Mouse (Mus musculus) megakaryocyte, embryonic 14.5 days (primary cell): ENCODE measurements at regions not wholly inside any gene's neighbourhood (a gene's known extent, or its start where the extent isn't known, plus 50 kb on each side); places are given as distances from the start of the nearest gene placed in this dataset.

Experiments used
- FLI1 ChIP-seq: IDR thresholded peaks from 2 replicates; pipeline ENCODE4 v1.6.1; 2012; ENCODE audit warnings: low read length, inconsistent platforms, mixed read lengths
- GATA1 ChIP-seq: IDR thresholded peaks from 3 replicates; pipeline ENCODE4 v1.6.1; 2012; ENCODE audit warnings: mixed read lengths, low read length, inconsistent platforms, borderline replicate concordance

DNA sequence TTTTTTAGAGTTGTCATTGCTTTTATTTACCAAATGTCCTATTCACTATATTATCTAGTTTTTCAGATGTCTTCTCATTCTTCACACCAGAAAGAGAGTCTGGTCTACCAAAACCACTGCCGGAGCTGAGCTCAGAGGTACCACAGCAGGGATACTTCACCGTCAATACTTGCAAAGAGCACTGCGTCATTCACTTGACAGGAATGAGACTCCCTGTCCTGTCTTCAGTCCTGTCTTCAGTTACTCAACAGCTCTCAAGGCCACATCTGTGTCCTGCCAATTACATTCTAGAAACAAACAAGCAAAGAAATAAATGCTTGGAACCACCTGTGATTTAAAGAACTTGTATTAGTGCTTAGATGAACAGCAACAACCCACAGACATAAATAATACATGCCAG lies 194.6 kb upstream of the Ap5m1 start:
- TF ChIP-seq FLI1, result no peak
- TF ChIP-seq GATA1, result no peak
